Mouse (Mus musculus): ENCODE measurements around the gene St6galnac3.

GRCm38 (mm10) chr3:153278249-153278648 is 446.7 kb downstream of the St6galnac3 start:
- TF ChIP-seq POLR2A (IDR thresholded peaks at IDR 0.05; ENCODE audit: borderline replicate concordance, low read depth, low read length) (no peak), CTCF (IDR thresholded peaks at IDR 0.05; ENCODE audit: low read depth, low read length) (no peak)
